Mouse (Mus musculus): ENCODE measurements around the gene Itgbl1. TPM values are rescaled to one million over a fixed set of nuclear protein-coding genes. Genes with fewer than 3 reads are reported as not detected.

The Itgbl1 gene
- polyA plus RNA-seq (2017; shearing (Covaris generic)) = not detected

DNA sequence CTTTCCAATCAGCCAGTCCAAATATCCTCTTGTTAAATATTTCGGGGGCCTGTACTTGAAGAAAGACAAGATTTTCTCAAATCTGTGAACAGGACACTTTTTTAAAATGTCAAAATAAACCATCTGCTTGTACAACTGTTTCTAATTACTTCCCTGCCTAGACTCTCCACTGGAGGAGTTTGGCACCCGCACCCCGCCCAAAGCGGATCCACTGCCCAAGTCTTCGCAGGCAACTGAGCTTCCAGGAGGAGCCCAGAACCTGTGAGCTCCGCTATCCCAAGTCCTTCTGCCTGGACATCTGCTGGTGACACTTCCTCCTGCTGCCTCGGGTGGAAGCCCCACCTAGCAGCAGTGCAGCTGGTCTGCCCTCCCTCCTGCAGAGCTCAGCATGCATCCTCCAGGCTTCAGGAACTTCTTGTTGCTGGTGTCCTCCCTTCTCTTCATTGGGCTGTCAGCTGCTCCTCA, at the start of gene Itgbl1:
Gene Itgbl1, plus strand, starts transcription at position 51 of the 465 bp plus-strand sequence.

DNA sequence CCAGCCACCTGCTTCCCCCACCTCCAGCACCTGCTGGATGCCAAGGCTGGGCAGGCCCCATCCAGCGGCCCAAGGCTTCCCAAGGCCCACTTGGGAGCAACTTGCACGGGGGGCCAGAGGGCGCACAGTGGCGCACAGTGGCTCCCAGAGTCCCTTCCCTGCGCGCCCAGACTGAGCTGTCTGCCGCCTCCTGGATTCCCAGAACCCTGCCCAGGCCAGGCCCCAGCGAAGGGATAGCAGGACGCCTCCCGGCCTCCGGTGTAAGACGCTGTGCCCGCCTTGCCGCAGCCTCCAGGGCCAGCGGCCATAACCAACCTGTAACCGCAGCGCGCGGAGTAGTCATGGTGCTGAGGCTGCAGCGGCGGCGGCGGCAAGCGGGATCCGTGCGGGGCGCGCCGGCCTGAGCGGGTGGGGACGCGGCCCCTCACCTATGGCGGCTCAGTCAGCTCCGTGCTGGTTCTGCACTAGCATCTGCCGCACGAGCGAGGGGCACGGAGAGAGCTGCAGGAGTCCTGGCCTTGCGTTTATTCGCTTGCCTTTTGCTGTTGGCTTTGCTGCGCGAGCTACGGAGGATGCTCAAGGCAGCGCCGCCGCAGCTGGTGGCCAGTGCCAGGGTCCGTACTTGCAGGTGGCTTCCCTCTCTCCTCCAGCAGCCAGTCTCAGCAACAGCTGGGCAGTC, 33.1 kb upstream of the Itgbl1 start, which contains the start of gene Nalcn:
Gene Nalcn, minus strand, starts transcription at position 644 of the 679 bp plus-strand sequence.

Other genes with a start within 250 kb of the Itgbl1 start
- not detected for gene Nalcn, start 32.8 kb upstream of the Itgbl1 start, polyA plus RNA-seq (2017; shearing (Covaris generic))

Measured in CD4-positive, CD25-positive, alpha-beta regulatory T cell (primary cell).